Mouse (Mus musculus) heart, adult 18-20 months (tissue): ENCODE results near the gene Csnk1e. TPM values are rescaled to one million over a fixed set of nuclear protein-coding genes. Genes with fewer than 3 reads are reported as not detected.

Experiments
- DNase-seq, 2 experiments: peaks; one replicate each; pipeline ENCODE4 v3.0.0; 2021 to 2022; ENCODE audit warnings: mixed read lengths in 1 of 2
- total RNA-seq, 2 experiments: library from RNA; stranded (reverse); gene quantifications; 2 replicates each; pipeline ENCODE4 v1.2.3; 2021

Csnk1e gene
- total RNA-seq, 2 experiments from 2014 or later, result 40.2 to 44.3 TPM

DNA sequence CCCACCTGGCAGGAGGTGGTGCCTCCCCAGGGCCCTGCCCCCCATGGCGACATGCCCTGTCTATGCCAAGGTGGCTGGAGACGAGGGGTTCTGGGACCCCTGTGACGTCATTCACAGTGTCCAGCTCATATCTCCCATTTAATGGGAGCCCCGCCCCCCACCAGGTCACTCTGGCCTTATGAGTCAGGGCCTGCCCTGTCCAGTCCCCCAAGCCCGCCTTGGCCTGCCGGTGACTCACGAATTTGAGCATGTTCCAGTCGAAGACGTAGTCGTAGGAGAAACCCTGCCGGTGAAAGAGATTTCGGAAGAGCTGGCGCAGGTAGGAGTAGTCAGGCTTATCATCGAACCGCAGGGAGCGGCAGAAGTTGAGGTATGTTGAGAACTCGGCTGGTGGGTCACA is 30.8 kb downstream of the Csnk1e start:
- DNase-seq, result no peak

DNA sequence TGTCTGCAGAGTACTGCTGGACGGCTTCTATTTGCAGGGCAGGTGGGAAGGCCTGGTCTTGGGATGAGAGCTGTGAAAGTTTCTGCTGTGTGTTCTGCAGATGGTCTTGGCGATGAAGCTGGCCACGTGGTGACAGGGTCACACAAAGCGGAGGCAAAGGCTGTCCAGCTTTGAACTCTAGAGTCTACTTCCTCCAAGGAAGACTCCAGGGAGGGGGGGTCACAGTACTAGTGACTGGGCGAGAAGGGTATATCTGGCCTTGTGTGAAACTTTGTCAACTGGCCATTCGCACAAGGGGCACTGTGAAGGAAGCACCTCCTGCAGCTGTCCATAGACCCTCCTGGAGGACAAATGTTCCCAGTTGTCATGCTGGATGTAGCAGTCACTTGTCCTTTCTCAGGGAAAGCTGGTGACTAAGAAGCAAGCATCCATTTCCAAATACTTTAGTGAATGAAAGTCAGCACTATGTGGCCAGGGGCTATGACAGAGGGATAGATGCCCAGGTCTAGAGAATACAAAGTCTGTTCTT is 32.6 kb downstream of the Csnk1e start:
- no peak for DNase-seq

DNA sequence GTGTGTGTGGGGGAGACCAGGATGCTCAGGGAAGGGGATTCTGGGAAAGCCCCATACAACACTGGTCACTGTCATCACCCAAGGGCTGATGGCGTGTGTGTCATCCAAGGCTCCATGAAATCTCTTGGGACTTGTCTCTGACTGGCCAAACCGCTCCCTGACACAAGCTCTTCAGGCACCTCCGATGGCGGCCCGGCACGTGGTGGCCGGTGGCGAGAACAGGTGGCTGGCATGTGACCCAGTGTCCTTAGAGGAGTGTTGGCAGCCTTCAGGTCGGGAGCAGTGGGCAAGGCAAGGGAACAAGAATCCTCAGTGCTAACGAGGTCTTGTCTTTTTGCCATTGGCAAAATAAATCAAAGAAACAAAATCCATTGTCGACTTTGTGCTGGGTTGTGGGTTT is 36.7 kb downstream of the Csnk1e start:
- DNase-seq, result no peak

DNA sequence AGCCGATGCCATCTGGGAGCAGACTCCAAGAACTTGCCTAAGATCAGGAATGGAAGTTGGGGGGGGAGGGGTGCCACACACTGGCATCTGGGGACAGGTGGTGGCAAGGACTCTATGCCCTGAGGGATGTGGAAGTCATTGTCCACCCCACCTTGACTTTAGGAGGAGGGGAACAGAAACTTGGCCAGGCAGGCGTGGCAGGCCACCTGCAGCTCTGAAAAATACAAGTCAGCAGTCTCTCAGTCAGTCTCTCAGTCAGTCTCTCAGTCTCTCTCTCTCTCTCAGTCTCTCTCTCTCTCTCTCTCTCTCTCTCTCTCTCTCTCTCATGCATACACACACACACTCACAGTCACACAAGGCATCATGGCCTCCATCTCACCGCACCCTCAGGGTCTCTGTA is 37.1 kb downstream of the Csnk1e start:
- DNase-seq, result no peak

DNA sequence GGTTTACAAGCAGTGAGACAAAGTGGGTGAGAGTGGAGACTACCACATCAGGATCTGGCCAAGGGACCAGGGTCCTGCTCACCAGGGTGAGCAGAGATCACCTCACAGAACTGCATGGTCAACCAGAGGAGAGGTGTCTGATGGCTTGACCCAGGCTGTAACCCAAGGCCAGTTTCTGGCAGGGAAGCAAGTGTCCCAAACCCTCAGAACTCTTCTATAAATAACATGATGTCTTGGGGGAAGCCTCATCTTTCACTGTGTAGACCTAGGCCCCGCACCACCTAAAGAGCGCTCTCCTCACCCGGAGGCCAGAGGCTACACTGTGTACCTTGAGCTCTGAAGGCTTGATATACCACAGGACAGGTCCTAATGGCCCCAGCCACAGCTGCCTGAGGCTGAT is 38.0 kb downstream of the Csnk1e start:
- no peak for DNase-seq

DNA sequence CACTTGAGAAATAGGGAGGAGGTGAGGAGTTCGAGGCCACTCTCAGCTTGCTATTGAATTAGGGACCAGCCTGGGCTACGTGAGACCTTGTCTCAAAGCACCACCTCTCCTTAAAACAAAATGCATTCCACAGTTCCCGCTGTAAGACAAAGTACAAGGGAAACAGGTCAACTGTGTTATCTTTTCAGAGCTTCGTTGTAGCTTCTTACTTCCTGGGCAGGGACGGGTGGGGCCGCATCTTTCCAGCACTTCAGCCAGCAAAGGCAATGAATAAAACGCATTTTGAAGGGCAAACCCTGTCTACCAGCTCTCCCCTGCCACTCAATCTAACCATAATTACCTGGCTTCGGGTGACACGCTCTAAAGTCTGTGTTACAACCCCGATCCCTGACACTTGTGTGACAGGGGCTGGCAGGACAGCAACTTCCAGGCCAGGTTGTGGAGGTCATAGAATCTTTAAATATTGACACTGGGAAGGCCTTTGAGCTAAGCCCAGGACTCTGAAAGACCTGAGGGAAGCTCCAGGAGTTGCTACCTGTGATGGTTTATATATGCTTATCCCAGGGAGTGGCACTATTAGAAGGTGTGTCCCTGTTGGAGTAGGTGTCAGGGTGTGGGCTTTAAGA is 38.8 kb downstream of the Csnk1e start:
- DNase-seq, result no peak

DNA sequence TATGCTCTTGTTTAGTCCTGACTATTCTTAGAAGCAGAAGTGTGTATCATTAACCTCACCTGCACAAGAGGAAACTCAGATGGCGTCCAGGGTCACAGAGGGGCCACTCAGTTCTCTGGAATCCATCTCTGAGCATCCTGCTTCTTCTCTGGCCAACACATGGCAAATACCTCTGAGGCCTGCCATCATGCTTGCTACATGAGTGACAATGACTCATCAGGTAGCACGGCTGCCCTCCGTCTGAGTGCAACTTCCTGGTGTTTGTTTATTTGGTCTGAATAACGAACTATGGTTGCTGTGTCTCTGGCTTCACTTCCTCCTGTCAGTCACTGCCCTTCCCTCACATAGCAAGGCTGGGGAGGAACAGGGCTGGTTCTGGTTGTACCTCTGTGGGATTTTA is 40.9 kb downstream of the Csnk1e start:
- no peak for DNase-seq

DNA sequence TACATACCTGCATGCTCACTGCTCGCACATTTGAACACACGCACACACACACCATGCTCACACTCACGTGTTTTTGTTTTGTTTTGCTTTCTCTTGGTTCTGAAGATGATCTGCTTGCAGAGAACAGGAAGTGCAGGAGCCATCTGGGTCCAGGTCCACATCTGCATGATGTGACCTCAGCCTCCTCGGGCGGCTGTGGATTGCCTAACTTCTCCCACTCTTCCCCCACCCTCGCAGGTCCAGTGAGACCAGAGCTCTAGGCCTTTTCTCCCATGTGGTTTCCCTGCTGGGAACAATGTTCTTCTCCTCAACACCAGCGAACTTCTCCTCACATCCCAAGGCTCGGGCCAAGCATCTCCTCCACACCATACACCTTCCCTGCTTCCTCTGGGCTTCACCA is 41.6 kb downstream of the Csnk1e start:
- DNase-seq, result peak in 1 of 2 experiments; percentile 74

DNA sequence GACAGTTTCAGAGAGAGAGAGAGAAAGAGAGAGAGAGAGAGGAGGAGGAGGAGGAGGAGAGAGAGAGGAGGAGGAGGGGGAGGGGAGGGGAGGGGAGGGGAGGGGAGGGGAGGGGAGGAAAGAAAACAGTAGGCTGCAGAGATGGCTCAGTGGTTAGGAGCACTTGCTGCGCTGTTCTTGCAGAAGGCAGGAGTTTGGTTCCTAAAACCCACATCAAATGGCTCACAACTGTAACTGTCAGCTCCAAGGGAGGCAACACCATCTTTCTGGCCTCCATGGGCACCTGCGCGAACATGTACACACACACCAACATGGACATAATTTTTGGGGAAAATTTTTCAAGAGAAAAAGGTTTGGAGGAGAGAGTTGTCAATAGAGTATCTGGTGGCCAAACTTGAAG is 42.2 kb downstream of the Csnk1e start:
- no peak for DNase-seq

DNA sequence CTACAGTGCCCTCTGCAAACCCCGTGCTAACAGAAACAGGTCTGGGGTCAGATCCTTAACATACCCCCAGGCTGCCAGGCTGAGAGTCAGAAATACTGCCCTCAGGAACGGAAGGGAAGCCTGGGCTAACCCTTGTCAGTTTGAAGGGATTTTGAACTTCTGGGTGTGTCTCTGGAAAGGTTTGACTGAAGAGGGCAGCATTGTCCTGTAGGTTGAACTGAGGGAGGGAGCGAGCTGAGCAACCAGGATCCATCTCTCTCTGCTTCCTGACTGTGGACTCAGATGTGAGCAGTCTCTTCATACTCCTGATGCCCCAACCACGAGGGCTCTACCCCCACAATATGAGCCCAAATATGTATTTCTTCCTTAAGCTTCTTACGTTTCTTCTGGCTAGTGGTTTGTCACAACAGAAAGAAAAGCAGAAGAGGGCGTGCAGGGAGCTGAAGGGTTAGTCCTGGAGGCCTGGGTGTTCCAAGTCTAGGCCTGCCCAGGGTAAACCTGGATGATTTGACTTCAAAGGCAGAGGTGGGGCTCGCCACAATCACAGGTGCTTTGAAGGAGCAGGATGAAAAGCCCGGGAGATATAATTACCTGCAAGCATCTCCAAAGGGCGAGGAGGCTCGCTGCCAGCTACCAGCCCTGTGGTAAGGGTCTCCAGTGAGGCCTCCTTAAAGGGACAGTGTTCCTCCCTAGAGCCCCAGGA is 43.9 kb downstream of the Csnk1e start:
- no peak for DNase-seq

DNA sequence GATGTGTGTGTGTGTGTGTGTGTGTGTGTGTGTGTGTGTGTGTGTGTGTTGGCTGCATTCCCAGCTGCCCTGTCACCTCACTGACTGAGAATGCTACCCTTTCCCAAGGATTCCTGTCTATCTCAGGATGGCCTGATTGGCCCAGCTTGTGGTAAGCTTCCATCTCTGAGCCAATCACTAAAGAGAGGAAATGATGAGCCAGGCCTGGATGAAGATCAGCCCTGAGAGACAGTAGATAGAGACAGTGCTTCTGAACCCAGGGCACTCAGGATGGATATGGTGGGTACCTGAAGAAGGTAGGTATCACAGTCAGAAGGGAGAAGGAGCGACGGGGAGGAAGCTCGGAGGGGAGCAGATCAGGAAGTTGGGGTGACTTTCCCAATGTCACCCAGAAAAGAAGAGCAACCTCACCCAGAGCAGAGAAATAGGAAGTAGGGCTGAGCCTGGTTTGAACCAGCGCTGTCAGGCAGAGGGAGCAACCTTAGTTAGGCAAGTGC is 46.2 kb downstream of the Csnk1e start:
- no peak for DNase-seq

DNA sequence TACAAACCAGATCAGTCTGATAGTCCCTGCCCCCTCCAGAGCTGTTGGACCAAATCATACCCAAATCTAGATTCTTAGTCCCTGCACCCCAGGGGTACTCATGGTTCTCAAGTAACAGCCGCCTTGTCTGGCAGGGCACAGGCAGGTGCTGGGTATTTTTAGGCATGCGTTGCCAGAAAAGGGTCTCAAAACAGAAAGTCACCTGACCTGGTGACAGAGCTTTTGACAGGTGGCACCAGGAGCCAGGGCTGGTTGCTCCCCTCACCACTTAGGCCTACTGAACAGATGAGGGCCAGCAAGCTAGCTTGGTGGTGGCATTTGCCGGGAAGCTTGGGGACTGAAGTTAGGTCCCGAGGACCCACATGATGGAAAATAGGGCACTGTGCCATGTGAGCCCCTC is 48.8 kb downstream of the Csnk1e start:
- DNase-seq, result no peak

DNA sequence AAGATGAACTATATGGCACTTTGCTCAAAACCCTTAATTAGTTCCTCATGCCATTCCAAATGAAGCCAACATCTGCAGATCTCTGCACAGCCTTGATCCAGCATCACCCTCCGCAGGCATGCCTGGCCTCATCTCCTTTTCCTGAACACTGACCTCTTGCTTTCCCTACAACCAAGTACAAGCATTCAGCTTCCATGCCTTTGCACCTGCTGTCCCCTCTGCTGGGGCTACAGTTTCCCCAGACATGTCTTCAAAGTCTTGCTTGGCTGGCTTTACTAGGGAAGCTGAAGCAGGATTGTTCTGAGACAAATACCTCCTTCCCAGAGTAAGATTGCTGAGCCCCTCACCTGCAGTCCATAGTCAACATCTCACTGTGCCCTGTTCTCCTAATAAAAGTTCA is 51.1 kb downstream of the Csnk1e start:
- DNase-seq, result no peak

DNA sequence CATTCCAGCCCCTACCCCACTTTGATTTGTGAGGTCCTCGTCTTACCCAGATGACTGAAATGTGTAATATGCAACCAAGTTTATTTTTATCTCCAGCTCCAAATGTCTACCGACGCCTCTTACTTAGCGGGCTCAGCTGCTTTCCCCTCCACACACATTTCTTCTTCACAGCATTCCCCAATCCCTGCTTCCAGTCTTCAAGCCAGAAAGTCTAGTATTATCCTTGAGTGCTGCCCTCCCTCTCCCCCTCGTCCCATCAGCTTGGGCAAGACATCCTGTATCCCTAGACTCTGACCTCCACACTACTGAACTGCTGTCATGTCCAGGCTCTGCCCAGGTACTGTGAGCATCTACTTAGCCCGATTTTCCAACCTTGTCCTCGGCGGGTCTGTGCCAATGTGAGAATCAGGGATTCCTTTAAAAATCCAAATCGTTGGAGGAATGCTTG is 51.6 kb downstream of the Csnk1e start:
- DNase-seq, result no peak

DNA sequence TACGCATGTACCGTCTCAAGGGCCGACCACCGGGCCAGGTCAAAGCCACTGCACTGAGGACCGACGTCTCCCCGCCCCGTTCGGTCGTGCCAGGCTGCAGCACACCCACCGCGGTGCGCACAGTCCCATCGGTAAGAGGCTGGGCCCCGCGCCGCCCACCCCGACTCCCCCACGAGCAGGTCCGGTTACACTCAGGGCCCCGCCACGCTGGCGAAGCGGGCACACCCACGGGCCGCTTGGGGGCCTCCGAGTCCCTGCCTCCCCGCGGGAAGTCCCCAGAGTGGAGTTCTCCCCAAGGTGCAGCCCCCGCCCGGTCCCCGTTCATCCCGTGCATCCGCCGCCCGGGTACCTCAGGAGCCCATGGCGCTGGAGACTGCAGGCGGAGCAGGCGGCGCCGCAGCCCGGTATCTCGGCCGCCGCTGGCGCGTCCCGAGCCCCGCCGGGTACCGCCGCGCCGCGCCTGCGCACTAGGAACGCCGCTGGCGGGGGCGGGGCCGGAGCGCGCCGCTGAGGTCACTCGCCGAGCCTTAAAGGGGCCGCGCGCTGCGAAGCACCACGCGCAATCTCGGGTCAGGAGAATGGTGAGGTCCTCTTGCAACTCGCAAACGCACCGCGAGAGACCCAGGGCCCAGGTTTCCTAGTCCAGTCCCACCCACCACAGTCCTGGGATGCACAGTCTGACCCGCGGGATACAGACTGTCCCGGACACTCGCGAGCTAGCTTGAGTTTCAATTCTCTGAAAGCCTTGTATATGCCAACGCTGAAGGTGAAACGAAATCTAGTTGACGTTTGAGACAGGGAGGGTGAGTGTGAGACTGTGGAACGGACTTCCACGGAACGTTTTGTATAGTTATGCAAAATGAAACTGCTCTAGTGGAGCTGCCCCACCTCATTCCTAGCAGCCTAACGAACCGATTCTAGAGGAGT is 52.3 kb downstream of the Csnk1e start, which contains the start of gene Tmem184b:
Gene Tmem184b (minus strand): TSS at position 734 of the 927 bp plus-strand sequence.
- peak; percentile 93 for DNase-seq

DNA sequence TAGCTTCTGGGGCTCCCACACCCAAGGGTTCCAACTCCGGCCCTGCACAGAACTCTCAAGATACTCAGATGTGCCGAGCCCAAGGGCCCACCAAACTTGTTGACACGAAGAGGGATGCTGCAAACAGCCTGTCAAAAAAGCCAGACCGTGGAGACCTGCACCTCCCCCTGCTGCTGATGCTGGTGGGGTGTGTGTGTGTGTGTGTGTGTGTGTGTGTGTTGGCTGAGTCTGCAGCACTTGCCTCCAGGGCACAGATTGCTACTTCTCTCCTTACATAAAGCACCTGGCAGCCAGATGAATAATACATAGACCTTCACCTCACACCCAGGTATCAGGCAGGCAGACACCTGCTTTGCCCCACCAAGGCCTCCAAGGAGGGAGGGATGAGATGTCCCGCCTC is 53.2 kb downstream of the Csnk1e start:
- DNase-seq, result peak in 1 of 2 experiments; percentile 41

DNA sequence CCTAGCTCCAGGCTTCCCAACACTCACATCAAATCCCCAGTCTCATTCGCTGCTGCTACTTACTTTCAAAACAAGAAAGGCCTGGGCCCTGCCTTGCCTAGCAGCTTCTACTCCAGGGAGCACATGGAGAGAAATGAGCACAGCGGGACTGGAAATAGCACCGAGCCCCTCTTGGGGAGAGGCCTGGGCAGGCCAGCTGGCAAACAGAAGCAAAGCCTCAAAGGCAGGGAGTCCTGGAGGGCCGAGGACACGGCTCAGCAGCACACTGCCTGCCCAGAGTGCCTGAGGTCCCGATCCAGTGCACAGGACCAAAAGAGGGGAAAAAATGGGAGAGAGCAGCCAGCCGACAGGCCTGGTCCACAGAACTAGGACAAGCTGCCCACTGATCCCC is 54.4 kb downstream of the Csnk1e start:
- peak; percentile 58 to 72 for DNase-seq

DNA sequence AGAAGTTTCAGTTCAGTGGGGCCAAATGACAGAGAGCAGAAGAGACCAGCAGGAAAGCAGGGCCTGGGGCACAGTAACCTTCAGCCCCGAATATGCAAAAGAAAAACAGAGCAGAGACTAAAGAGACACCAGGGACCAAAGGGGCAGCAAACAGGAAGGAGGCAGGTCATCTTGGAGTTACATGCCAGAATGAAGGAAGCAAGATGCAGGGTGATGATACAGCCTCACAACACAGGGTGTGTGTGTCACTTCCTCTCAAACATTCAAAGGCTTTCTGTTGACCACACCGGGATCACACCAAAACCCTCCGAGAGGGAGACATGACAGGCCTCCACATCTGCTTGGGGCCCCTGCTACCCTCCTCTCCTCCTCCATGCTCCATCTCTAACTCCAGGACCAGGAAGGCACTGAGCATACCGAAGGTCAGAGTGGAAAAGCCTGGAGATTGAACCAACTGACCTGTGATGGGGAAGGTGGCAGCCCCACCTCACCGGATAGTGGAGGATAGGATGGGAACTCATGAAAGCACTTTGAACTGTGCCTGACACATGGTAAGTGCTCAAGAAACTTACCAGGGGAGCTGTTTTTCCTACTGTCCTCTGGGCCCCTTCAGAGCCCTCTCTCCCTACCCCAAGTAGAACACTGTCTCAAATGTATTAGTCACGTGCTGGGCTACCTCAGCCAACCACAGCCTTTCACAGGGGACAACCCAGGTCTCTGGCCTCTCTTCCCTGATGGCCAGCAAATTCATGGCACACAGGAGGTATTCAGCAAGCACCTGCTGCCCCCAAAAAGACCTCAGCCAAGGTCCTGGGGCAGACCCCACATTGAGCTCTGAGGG is 55.0 kb downstream of the Csnk1e start:
- peak in 1 of 2 experiments; percentile 37 for DNase-seq

DNA sequence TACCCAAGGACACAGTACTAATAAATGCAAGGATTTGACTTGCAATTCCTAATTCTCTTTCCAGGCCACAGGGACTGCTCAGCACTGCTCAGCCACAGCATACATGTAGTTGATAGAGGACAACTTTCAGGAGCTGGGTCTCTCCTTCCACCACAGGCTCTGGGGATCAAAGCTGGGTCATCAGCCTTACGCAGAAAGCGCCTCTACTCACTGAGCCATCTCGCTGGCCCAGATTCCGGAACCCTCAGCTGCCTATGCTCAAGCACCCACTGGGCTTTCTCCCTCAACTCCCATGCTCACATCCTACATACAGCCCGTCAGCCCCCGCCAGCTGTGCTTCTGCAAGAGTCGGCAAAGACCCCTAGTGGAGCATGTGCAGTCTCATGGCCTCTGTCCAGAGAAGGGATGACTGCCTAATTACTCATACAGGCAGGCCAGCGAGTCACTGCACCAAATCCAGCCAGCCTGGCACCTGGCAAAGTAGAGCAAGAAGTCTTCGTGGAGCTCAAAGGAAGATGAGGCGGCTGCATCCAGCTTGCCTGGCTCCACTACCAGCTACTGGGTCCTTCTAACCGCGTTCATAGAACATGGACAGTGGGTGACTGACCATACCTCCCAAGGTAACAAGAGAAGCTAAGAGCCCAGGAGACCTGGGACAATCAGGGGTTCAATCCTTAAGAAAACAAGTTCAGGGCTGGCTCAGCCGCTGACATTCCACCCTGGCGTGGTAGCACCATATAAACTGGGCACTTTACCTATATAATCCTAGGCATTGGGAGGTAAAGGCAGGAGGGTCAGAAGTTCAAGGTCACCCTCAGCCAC is 55.9 kb downstream of the Csnk1e start:
- peak in 1 of 2 experiments; percentile 39 for DNase-seq

DNA sequence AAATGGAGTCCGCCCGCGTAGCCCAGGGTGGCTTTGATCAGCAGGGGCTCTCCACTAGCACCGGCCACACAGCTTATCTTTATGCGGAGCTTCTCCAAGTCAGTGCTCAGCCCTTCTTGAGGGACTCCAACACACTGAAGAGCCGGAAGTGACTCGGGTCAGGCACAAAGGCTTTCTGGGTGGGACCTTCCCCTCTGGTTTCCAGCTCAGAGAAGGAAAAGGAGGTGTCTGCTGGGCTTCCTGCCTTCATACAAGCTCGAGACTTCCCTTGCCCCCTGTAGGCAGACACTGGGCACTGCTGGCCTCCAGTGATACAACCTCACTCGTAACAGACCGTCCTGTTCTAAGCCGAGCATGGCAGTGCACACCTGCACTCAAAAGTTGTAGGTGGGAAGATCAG is 58.6 kb downstream of the Csnk1e start:
- peak; percentile 72 to 89 for DNase-seq
